Mouse (Mus musculus): ENCODE results near the gene Lmbrd1.

DNA sequence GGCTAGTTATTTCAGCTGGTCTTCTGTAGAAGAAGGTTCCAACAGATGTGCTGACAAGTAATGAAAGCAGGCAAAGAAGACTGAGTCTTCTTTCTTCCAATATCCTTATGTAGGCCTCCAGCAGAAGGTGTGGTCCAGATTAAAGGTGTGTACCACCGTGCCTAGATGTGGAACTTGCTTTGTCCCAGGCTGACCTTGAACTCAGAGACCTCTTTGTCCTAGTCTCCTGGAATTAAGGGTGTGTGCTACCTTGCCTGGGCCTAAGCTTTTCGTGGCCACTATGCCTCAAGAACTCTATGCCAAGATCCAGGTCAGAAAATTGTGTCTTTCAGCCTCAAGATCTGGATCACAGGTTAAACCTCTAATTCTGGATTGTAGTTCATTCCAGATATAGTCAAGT is 98.1 kb downstream of the Lmbrd1 start:
- no peak for TF ChIP-seq POLR2A (IDR thresholded peaks at IDR 0.05; ENCODE audit: borderline replicate concordance, insufficient read depth, low read length)
- no peak for TF ChIP-seq CTCF (IDR thresholded peaks at IDR 0.05; ENCODE audit: borderline replicate concordance, insufficient read depth, low read depth, low read length)
